Mouse (Mus musculus) bone marrow, adult 2 months (tissue): Measurements from ENCODE around the gene Rhbdf2. TPM values are rescaled to one million over a fixed set of nuclear protein-coding genes. Genes with fewer than 3 reads are reported as not detected.
A peak's percentile ranks its signal among the peaks of the same experiment; 100 is the strongest.

Experiments used
- H3K27ac ChIP-seq: fragments of 200-500 bp; 2 replicates; pipeline ENCODE4 v1.5.1; 2012; ENCODE audit warnings: low read depth, mild to moderate bottlenecking, control low read depth, inconsistent platforms, low read length; ENCODE audit not compliant: control insufficient read depth, poor library complexity, insufficient read depth
- H3K4me1 ChIP-seq: fragments of 200-500 bp; 2 replicates; pipeline ENCODE4 v1.6.1; 2011; ENCODE audit warnings: low read length; ENCODE audit not compliant: control insufficient read depth, insufficient read depth
- H3K4me3 ChIP-seq: fragments of 200-500 bp; replicated peaks from 2 replicates; pipeline ENCODE3; 2011; ENCODE audit warnings: mild to moderate bottlenecking, low read depth, low read length, control low read depth; ENCODE audit not compliant: control insufficient read depth
- CTCF ChIP-seq: fragments of 200-500 bp; IDR thresholded peaks from 2 replicates; pipeline ENCODE4 v1.5.1; 2011; ENCODE audit warnings: low read length, control low read depth; ENCODE audit not compliant: control insufficient read depth, insufficient read depth
- POLR2A ChIP-seq: fragments of 200-500 bp; IDR thresholded peaks from 2 replicates; pipeline ENCODE4 v1.6.1; 2011; ENCODE audit warnings: low read depth, mild to moderate bottlenecking, control low read depth, low read length, borderline replicate concordance; ENCODE audit not compliant: control insufficient read depth
- WGBS: fragments of 180-500 bp; shearing (Covaris S2); methylation state at CpG from one replicate; pipeline ENCODE4 v1.1.7; 2018; 5-methylcytosine and 5-hydroxymethylcytosine counted together
- polyA plus RNA-seq: library from polyadenylated mRNA; stranded (reverse); fragments of >200 nt; gene quantifications from 2 replicates; pipeline ENCODE4 v1.2.4, GENCODE M21; 2011; ENCODE audit warnings: low replicate concordance; ENCODE audit not compliant: missing spikeins, insufficient read depth, insufficient read length

Rhbdf2 gene
- polyA plus RNA-seq, 1 experiment, result 51.1 TPM

DNA sequence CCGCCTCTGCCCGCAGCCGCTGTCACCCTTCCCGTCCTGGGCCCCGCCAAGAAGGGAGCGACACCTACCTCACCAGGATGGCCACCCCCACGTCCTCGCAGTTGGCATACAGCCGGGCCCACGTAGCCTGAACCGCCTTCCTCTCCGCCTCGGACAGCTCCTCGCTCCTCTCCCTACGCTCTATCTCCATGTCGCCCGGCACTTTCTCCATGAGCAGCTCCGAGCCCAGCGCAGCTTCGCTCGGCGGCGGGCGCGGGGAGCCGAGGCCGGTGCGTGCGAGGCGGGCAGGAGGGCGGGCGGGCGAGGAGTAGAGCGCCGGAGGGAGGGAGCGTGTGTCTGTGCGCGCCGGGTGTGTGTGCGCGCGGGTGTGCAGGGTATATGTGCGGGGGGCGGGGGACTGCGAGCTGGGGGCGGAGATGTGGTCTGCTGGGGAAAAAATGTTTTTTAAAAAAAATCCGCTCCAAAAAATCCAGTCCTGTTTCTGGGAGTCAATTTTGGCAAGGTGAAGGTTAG lies 26.9 kb upstream of the Rhbdf2 start:
- no peak overlapping the region for H3K27ac ChIP-seq
- TF ChIP-seq CTCF (no peak), POLR2A (0 out of 2 replicates have a peak, but pooled peaks have one; percentile 13)
- 1% methylated on average over 47 of the region's 47 CpGs for WGBS
- H3K4me1 ChIP-seq, result no peaks in the 10 kb centered on the region
- no peak overlapping the region for H3K4me3 ChIP-seq

DNA sequence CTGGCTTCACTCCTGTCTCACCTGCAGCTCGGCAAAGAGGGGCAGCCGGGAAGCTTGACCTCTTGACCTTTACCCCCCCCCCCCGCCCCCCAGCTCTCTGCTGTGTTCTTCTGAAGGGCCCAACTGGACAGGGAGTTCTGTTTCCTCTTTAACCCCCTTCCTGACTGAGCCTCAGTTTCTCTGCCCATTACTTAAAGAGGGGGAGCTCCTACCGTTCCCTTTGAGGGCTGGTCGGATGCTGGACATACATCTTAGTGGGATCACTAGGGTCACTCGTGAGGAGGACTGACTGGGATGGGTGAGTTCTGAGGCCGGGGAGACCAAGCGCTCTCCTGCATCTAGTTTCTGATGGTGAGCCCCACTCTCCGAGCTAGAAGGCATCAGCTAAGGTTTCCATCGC lies 26.4 kb upstream of the Rhbdf2 start, which contains the start of gene Prcd:
Gene Prcd, plus strand, starts transcription at position 301 of the 400 bp plus-strand sequence.
- Histone ChIP-seq H3K4me1 (no peaks in the 10 kb centered on the region), H3K27ac (no peak within 1 kb of the TSS), H3K4me3 (no peak within 1 kb of the TSS)
- no peak for TF ChIP-seq POLR2A
- TF ChIP-seq CTCF, result no peak
- 21% methylated on average over 10 of the region's 10 CpGs for WGBS

DNA sequence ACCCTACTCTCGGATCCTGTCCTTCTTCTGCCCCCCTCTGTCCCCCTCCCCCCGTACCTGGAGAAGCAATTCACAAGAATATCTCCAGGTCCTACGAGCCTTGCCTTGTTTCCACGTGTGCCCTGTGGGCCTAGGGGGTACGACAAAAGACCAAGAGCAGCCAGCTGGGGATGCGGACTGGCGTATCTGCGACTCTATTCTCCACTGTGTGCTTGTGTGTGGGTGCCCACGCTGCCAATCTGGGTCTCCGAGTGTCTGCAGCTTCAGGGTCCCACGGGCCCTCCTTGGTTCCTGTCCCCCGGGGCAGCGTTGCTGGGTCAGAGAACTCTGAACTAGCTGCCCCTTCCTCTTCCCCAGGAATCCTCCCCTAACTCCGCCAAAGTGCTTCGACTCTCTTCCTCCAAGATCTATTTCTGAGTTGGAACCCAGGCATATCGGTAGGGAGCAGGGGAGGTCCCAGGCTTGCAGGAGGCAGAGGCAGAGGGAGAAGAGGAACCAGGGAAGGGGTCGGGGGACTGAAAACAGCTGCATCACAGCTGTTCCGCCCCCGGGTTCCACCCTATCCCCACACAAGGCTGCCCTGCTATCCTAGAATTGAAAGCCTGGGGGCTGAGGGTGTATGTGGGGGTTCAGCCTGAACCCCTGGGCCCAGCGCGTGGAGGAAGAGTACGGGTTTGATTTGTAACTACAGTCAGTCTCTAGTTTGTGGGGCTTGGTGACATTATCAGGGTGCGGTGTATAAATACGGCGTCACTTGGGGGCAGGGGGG lies 25.7 kb upstream of the Rhbdf2 start:
- 79% methylated on average over 25 of the region's 25 CpGs for WGBS
- H3K4me3 ChIP-seq, result no peak overlapping the region
- H3K27ac ChIP-seq, result no peak overlapping the region
- TF ChIP-seq CTCF (no peak), POLR2A (no peak)
- no peaks in the 10 kb centered on the region for H3K4me1 ChIP-seq

DNA sequence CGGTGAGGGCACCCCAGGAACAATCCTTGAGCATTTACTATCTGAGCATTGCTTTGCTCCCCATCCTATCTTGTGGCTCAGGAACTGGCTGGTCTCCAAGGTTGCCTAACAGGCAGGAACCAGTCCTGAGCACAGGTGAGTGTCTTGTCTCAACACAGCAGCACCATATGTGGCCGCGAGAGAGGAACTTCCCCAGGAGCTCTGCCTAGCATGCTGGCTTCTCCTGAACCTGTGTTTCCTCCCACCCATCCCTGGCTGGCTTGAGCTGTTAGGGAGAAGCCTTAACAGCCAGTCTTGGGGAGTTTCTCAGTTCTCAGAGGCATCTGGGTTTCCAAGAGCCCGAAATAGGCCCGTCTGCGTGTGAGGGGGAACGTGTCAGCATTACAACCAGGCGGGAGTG lies 24.5 kb upstream of the Rhbdf2 start:
- 41% methylated on average over 8 of the region's 8 CpGs for WGBS
- no peaks in the 10 kb centered on the region for H3K4me1 ChIP-seq
- no peak overlapping the region for H3K27ac ChIP-seq
- TF ChIP-seq CTCF, result no peak
- no peak for TF ChIP-seq POLR2A
- no peak overlapping the region for H3K4me3 ChIP-seq

DNA sequence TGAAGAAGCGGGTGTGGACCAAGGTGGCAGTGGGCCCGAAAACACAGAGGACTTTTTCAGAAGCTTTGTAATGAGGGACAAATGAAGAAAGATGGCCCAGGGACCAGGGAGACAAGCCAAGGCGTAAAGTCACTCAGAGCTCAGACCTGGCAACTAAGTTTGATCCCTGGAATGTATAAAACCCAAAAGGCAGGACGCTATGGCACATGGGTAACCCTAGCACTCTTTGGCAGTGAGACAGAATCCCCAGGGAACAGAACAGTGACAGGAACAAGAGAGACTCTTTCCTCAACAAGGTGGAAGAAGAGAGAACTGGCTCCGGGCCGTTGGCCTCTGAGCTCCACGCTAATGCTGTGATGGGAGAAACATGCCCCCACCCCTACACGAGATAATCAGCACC lies 24.0 kb upstream of the Rhbdf2 start:
- no peaks in the 10 kb centered on the region for H3K4me1 ChIP-seq
- no peak overlapping the region for H3K4me3 ChIP-seq
- no peak overlapping the region for H3K27ac ChIP-seq
- TF ChIP-seq CTCF, result no peak
- TF ChIP-seq POLR2A, result no peak
- 83% methylated on average over 8 of the region's 8 CpGs for WGBS

DNA sequence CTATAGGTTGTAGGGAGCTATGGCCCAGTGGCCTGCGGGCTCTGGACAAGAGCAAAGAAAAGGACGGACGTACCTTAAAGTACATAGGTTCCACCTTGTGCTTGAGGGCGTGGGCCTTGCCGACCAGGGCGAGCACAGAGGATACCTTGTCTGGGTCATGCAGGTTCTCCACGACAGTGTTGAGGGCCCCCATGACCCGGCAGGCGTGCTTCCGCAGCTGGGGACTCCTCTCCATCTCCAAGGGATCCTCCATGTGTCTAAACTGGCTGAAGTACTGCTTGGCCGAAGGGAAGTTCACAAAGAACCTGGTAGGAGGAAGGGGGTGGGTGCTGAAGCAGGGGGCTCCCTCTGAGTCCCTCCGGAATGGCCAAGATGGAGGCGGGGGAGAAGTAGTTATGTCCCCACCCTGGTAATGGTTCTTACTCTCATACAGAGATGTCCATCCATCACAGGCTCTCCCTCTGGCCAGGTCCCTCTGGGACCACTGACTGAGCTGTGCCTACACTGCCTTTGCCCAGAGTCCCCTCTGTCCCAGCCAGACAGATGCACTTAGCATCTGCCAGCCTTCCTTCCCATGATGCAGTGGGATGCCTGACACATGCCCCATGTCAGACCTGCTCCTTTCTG lies 23.0 kb upstream of the Rhbdf2 start:
- no peak for TF ChIP-seq CTCF
- TF ChIP-seq POLR2A, result no peak
- Histone ChIP-seq H3K27ac (no peak overlapping the region), H3K4me1 (no peaks in the 10 kb centered on the region), H3K4me3 (no peak overlapping the region)
- WGBS, result 88% methylated on average over 13 of the region's 13 CpGs

DNA sequence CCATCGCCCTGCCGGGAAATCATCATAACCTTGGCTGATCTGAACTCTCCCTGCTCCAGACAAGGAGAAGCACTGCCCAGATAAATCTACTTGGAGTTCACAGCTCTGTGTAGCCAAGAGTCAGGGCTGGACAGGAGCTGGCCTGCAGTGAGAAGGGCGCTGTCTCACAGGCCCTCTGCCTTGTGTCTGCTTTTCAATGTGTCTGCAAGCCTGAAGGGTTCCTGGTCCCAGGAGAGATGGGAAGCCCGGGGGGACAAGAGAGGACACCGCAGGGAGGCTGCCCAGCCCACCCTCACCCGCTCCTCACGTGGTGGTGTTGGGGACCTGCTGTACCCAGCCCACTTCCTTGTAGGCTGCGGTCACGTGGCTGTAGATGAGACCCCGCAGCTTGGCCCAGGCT lies 22.2 kb upstream of the Rhbdf2 start:
- no peak overlapping the region for H3K27ac ChIP-seq
- 84% methylated on average over 10 of the region's 10 CpGs for WGBS
- H3K4me3 ChIP-seq, result no peak overlapping the region
- no peaks in the 10 kb centered on the region for H3K4me1 ChIP-seq
- TF ChIP-seq CTCF (no peak), POLR2A (no peak)

DNA sequence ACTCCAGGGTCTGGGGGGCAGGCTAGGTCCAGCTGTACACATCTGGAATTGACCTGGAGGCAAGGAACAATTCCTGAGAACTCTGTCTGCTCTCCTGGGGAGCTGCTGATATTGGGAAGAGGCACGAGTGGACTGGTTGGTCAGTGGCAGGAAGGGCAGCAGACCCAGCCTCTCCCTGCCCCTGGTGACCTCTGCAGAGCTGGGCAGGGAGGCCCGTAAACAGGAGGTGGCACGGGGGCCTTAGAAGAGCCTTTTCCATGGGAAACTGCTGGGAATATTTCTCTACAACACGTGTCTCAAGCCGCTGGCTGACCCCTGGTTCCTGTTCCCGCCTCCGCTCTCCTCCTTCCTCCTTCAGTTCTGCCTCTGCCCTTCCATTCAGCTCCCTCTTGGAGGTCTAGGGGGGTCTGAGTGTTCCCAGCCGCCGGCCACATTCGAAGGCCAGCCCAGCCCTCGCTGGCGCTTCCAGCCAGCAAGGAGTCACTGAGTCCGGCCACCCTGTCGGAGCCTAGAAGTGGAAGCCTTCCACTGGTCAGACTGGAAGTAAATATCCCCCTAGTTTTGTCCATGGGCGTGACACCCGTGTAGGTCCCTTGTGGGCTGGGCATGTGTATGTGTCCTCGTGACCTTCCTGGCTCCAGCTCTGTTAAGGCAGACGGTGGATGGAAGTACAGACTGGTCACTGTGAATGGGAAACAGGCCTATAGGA lies 21.5 kb upstream of the Rhbdf2 start:
- H3K4me3 ChIP-seq, result no peak overlapping the region
- H3K27ac ChIP-seq, result no peak overlapping the region
- WGBS, result 87% methylated on average over 18 of the region's 18 CpGs
- no peaks in the 10 kb centered on the region for H3K4me1 ChIP-seq
- TF ChIP-seq CTCF (no peak), POLR2A (no peak)
